Mouse (Mus musculus) left cerebral cortex, adult 18-20 months (tissue): ENCODE measurements around the gene Parl. TPM values are rescaled to one million over a fixed set of nuclear protein-coding genes. Genes with fewer than 3 reads are reported as not detected.

Source experiments
- DNase-seq, 2 experiments: peaks; one replicate each; pipeline ENCODE4 v3.0.0; 2021 to 2022; ENCODE audit warnings: low spot score in 2 of 2, mixed read lengths in 1 of 2
- long read RNA-seq, 2 experiments: library from polyadenylated mRNA; stranded (forward); transcript quantifications; one replicate each; pipeline ENCODE4 v2.0.0; 2021
- total RNA-seq, 2 experiments: library from RNA; stranded (reverse); gene quantifications; 2 replicates each; pipeline ENCODE4 v1.2.3; 2021

Gene Parl
- total RNA-seq = 10 to 100 TPM; 47.9 to 53.6 TPM
- long read RNA-seq, experiment 1, transcript Parl-201 (10 exons, 1,348 nt) = major isoform, 26 of 29 reads
- long read RNA-seq, experiment 1, partial matches to known transcripts = 1 of 29 reads
- long read RNA-seq, experiment 1, other reads (novel, unspliced or antisense) = 1 of 29 reads
- long read RNA-seq, experiment 2, transcript Parl-201 (10 exons, 1,348 nt) = major isoform, 32 of 37 reads
- long read RNA-seq, experiment 2, partial matches to known transcripts = 0 of 37 reads
- long read RNA-seq, experiment 2, other reads (novel, unspliced or antisense) = 2 of 37 reads

GRCm38 (mm10) chr16:20301770-20302649 lies at the start of gene Parl:
Parl (minus strand) TSS chr16:20302387.
- peak; percentile 82 to 86 for DNase-seq

- peak in 1 of 2 experiments; percentile 30 for DNase-seq
Observed at GRCm38 (mm10) chr16:20345464-20345863, 43.3 kb upstream of the Parl start.

DNA sequence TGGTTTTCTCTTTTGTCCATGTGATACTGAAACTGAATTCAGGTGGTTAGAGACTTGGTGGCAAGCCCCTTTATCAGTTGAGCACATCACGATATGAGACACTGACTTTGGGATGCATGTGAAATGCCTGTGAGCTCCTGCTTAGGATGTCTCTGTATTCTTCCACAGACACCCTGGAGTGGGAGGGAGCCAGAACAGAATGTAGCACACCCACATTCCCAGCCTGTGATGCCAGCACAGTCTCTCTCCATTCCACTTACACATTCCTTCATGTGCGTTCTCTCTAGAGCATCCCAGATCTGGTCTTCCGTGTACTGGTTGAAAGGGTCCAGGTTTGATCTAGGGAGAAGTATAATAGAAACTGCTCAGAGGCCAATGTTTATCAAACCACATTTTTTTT lies 36.4 kb upstream of the Parl start:
- peak; percentile 67 to 80 for DNase-seq

GRCm38 (mm10) chr16:20334918-20335317 lies 32.7 kb upstream of the Parl start:
- no peak for DNase-seq

DNA sequence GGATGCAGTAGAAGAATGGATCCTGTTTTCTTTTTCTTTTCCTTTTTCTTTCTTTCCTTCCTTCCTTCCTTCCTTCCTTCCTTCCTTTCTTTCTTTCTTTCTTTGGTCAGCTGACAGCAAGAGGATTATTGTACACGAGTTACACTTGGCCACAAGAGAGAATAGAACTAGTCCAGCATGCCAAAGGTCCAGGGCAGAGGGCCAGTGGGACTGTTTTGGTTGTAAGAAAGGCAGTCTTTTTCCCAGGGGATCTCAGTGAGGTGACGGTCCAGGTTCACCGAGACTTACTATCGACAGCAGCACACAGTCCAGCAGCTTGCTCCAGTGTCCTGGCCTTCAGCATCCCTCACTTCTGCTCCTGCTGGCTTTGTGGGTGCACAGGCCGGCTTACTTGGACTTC lies 26.1 kb upstream of the Parl start:
- no peak for DNase-seq

- DNase-seq = no peak
Observed at GRCm38 (mm10) chr16:20325286-20325685, 23.1 kb upstream of the Parl start, which contains the start of gene Cyp2ab1. Cyp2ab1 (minus strand) TSS chr16:20325404.

DNA sequence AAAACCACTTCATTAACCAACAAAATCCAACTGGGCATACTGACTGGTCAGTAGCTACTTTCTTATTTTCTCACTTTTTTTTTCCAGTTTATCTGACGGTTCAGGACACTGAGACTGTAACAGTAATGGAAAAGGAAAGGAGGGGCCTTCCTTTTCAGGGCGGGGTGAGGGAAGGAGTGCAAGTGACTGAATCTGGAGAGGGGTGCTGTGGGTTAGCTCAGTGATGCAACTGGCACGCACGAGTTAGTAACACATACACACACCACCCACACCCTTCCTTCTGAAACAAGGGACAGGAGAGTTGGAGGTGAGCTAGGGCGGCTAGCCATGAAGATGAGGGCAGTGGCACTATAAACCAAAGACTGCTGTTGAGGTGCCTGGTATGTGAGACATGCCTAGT lies 21.7 kb upstream of the Parl start:
- DNase-seq = no peak

- DNase-seq = no peak
Observed at GRCm38 (mm10) chr16:20322274-20322673, 20.1 kb upstream of the Parl start.

DNA sequence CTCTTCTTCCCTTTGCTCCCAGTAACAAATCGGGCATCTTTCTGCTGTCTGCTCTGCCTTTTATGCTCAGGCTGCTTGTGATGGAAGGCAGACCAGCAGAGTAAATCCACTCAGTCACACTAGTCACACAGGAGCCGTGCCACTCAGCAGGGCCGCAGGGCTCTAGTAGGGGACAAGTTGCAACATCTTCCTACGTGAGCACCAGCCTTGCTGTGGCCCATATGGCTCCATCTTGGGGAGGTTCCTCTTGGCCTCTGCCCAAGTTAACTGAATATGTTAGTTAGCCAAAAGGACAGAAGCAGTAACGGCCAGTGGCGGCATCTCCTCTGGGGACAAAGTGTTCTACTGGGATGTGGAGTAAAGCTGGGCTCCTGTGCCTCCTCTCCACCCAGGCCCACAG lies 14.6 kb upstream of the Parl start:
- no peak for DNase-seq

DNA sequence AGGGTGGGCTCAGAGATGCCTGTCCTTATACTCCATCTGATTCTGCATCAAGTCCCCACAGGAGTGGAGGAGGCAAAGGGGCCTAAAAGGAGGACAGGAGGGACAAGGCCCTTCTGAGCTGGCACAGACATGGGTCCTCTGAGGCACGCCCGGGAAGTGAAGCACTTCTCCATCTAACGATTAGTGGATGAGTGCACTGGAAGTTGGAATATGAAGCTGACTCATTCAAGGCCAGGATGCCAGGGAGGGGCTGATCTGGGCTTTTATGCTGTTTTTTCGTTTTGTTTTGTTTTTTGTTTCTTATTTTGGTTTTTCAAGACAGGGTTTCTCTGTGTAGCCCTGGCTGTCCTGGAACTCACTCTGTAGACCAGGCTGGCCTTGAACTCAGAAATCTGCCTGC lies 13.1 kb upstream of the Parl start:
- no peak for DNase-seq

DNA sequence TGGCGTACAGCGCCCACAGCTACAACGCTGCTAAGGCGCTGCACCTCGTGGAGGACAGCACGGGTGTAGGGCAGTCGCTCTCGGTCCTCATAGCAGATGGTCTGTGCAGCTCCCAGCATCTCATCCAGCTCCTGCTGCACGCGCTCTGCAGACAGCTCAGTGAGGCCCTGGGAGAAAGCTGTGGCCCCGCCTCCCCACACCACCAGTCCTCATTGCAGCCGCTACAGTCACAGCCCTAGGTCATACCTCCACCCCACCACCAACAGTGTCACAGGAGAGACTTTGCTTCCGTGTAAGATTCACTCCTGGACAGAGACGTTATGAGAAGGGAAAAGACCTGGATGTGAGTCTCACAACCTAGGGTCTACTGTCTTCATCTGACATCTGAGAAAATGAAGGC lies 10.1 kb upstream of the Parl start:
- DNase-seq = no peak

- no peak for DNase-seq
Observed at GRCm38 (mm10) chr16:20300076-20300475, 2.1 kb downstream of the Parl start.

DNA sequence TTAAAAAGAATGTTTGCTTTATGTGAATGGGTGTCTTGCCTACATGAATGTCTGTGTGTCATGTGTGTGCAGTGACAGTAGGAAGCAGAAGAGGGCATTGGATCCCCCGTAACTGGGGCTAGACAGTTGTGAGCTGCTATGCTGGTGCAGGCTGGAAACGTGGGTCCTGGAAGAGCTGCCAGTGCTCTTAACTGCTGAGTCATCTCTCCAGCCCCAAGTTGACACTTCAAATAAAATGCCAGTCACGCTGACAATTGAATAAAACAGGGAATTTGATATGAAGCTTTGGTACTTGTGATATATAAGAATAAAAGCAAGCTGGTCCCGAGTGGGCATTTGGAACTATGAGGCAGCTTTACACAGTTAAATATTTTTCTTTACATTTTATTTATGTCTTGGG lies 21.9 kb downstream of the Parl start:
- no peak for DNase-seq

- no peak for DNase-seq
Observed at GRCm38 (mm10) chr16:20279395-20279794, 22.8 kb downstream of the Parl start.

DNA sequence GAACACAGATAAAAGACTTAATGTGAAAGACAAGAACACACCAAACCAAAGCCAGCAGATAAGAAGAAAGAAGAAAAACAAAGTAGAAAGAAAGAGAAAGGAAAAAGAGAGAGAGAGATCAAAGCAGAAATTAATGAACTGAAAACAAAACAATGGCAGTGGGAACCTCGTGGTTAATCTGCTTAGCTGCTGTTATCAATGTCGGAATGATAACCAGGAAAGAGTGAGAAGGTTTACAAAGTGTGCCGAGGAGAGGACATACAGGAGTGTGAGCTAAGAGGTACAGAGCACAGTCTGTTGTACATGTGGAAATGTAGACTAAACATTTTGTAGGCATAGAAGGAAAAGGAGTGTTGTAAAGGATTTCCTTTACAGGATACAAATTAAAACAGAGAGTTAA lies 29.2 kb downstream of the Parl start:
- no peak for DNase-seq

DNA sequence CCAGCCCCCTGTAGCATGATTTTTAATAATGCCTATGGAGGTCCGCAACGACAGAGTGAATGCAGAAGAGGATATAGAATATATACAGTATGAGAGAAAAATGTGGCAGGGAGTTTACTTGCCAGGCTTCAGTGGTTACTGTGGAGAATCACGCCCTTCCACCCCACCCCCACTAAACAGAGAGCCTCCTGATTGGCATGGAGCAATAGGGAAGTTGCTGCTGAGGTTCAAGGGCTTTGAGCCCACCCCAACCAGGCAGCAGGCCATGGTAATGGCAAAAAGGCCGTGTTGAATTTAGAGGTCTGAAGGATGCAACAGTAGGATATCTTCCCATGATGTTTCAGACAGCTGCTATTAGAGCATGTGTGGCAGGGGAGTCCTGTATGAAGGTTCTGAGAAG lies 30.8 kb downstream of the Parl start:
- DNase-seq = no peak

GRCm38 (mm10) chr16:20265089-20265488 lies 37.1 kb downstream of the Parl start:
- no peak for DNase-seq

DNA sequence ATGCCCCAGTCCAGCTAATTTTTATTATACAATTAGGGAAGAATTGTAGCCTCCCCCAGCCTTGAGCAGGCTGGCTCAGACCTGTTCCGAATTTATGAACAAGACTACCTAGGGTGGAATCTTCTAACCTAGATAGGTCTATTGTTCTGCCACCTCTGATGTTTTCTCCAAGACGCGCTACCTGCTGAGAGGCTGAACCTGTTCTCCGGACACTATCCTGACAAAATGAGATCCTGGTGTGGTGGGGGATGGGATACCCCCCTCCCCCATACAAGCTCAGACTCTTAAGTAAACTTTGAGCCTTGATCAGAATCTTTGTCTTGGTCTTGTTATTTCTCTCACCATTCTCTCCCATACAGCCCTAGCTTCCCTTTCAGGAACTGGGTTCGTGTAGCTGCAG lies 44.3 kb downstream of the Parl start:
- DNase-seq = no peak

- peak in 1 of 2 experiments; percentile 68 for DNase-seq
Observed at GRCm38 (mm10) chr16:20248442-20249174, 53.6 kb downstream of the Parl start.

DNA sequence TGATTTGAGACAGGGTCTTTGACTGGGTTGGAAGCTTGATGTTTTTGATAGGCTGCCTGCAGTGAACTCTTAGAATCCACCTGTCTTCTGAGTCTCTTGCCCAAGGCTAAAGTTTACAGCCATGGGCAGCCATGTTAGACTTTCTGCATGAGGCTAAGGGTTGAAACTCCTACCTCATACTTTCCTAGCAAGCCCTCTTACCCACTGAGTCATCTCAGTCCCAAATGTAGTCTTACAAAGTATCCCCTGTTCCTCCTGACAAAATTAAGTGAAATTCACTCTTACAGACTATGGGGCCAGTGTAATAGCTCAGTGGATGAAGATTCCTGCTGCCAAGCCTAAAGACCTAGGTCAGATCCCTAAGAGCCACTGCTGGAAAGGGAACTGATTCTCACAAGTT lies 55.1 kb downstream of the Parl start:
- DNase-seq = no peak
